Mouse (Mus musculus): Measurements from ENCODE around the gene Epn2. TPM values are rescaled to one million over a fixed set of nuclear protein-coding genes. Genes with fewer than 3 reads are reported as not detected.

Epn2 gene
- polyA plus RNA-seq, 1 experiment = 69.1 TPM

GRCm38 (mm10) chr11:61477566-61478508, 101.7 kb downstream of the Epn2 start:
- TF ChIP-seq POLR2A (IDR thresholded peaks at IDR 0.05; ENCODE audit: borderline replicate concordance, extremely low read depth, insufficient read depth, insufficient read length, poor library complexity, severe bottlenecking) (no peak), CTCF (IDR thresholded peaks at IDR 0.05; ENCODE audit: borderline replicate concordance, extremely low read depth, insufficient read depth, insufficient read length) (no peak)

GRCm38 (mm10) chr11:61476786-61477382, 102.6 kb downstream of the Epn2 start:
- DNase-seq (ENCODE audit: low read depth) = peak; percentile 47
- TF ChIP-seq POLR2A (IDR thresholded peaks at IDR 0.05; ENCODE audit: borderline replicate concordance, extremely low read depth, insufficient read depth, insufficient read length, poor library complexity, severe bottlenecking) (no peak), CTCF (IDR thresholded peaks at IDR 0.05; ENCODE audit: borderline replicate concordance, extremely low read depth, insufficient read depth, insufficient read length) (no peak)

More at GRCm38 (mm10) chr11:61477566-61478508, 101.7 kb downstream of the Epn2 start:
- no peak for DNase-seq (ENCODE audit: low read depth)

- TF ChIP-seq POLR2A (IDR thresholded peaks at IDR 0.05; ENCODE audit: borderline replicate concordance, extremely low read depth, insufficient read depth, insufficient read length, poor library complexity, severe bottlenecking) = no peak
- no peak for TF ChIP-seq CTCF (IDR thresholded peaks at IDR 0.05; ENCODE audit: borderline replicate concordance, extremely low read depth, insufficient read depth, insufficient read length)
- no peak for DNase-seq (ENCODE audit: low read depth)
These were observed 105.9 kb downstream of the Epn2 start for GRCm38 (mm10) chr11:61473630-61474029.

GRCm38 (mm10) chr11:61470880-61471279, 108.6 kb downstream of the Epn2 start:
- DNase-seq (ENCODE audit: low read depth) = no peak
- no peak for TF ChIP-seq CTCF (IDR thresholded peaks at IDR 0.05; ENCODE audit: borderline replicate concordance, extremely low read depth, insufficient read depth, insufficient read length)
- TF ChIP-seq POLR2A (IDR thresholded peaks at IDR 0.05; ENCODE audit: borderline replicate concordance, extremely low read depth, insufficient read depth, insufficient read length, poor library complexity, severe bottlenecking) = no peak

- no peak for DNase-seq (ENCODE audit: low read depth)
- TF ChIP-seq POLR2A (IDR thresholded peaks at IDR 0.05; ENCODE audit: borderline replicate concordance, extremely low read depth, insufficient read depth, insufficient read length, poor library complexity, severe bottlenecking) (no peak), CTCF (IDR thresholded peaks at IDR 0.05; ENCODE audit: borderline replicate concordance, extremely low read depth, insufficient read depth, insufficient read length) (no peak)
These were observed 110.1 kb downstream of the Epn2 start for GRCm38 (mm10) chr11:61469317-61469917.

- no peak for TF ChIP-seq POLR2A (IDR thresholded peaks at IDR 0.05; ENCODE audit: borderline replicate concordance, extremely low read depth, insufficient read depth, insufficient read length, poor library complexity, severe bottlenecking)
- TF ChIP-seq CTCF (IDR thresholded peaks at IDR 0.05; ENCODE audit: borderline replicate concordance, extremely low read depth, insufficient read depth, insufficient read length) = no peak
- DNase-seq (ENCODE audit: low read depth) = no peak
These were observed 111.0 kb downstream of the Epn2 start for GRCm38 (mm10) chr11:61468534-61468933.

Other genes with a start within 250 kb of the Epn2 start
- gene Slc47a2, start 236.8 kb downstream of the Epn2 start, polyA plus RNA-seq (2012; rRNA removed) = not detected in 2 replicates
- gene Slc47a1, start 201.3 kb downstream of the Epn2 start, polyA plus RNA-seq (2012; rRNA removed) = 0.10 and 0.18 TPM in 2 replicates
- gene Rnf112, start 125.6 kb downstream of the Epn2 start, polyA plus RNA-seq (2012; rRNA removed) = 62.5 and 88.6 TPM in 2 replicates
- gene Mfap4, start 94.3 kb downstream of the Epn2 start, polyA plus RNA-seq (2012; rRNA removed) = 89.5 and 119 TPM in 2 replicates
- gene Mapk7, start 85.3 kb downstream of the Epn2 start, polyA plus RNA-seq (2012; rRNA removed) = 108 and 140 TPM in 2 replicates
- gene B9d1, start 74.5 kb downstream of the Epn2 start, polyA plus RNA-seq (2012; rRNA removed) = 42.6 and 60.3 TPM in 2 replicates
- gene Grap, start 73.6 kb upstream of the Epn2 start, polyA plus RNA-seq (2012; rRNA removed) = 4.5 and 6.0 TPM in 2 replicates
- gene Fam83g, start 104.4 kb upstream of the Epn2 start, polyA plus RNA-seq (2012; rRNA removed) = 0.42 and 0.55 TPM in 2 replicates
- gene Slc5a10, start 141.1 kb upstream of the Epn2 start, polyA plus RNA-seq (2012; rRNA removed) = 0.04 and 0.11 TPM in 2 replicates
- 54.3 and 68.5 TPM in 2 replicates for gene Prpsap2, start 182.4 kb upstream of the Epn2 start, polyA plus RNA-seq (2012; rRNA removed)

Measured in brain, embryonic 14.5 days (tissue).